In genomic region chr2:52220074-52220473, GRCm38 (mm10) we compare ENCODE assay signal across 11 mouse cellular contexts.
DNase-seq lines count a peak whose midpoint lies in the region; ATAC-seq lines count a peak whose summit lies in the region.
"Had no signal": no experiment of that assay in that cellular context is flagged by ENCODE, and none has a peak within 500 bp of the region (broad histone marks: within the 10 kb centered on the region; RNA-seq: fewer than 3 reads in every experiment).

No protein-coding gene starts in this region.

- no peak for ATAC-seq in kidney, embryonic 16.5 days (ENCODE audit: low FRiP score, low TSS enrichment)
- peak; percentile 74 for ATAC-seq in CD4-positive, CD25-positive, alpha-beta regulatory T cell, adult 4 months
- peak; percentile 45; the same call in 1 of the 2 replicates for ATAC-seq in forebrain, embryonic 16.5 days
- peak; percentile 90 for ATAC-seq in megakaryocyte progenitor cell, adult 5-6 weeks (replicated peaks; ENCODE audit: poor library complexity)
- ATAC-seq in erythroid progenitor cell, adult 5-6 weeks (replicated peaks; ENCODE audit: low FRiP score, poor library complexity, severe bottlenecking), result no peak

- no peak overlapping the region for H3K4me2 ChIP-seq in kidney, embryonic 16.5 days (replicated peaks; ENCODE audit: low read depth, low read length)
- no peak overlapping the region for H3K4me2 ChIP-seq in forebrain, embryonic 16.5 days (ENCODE audit: low read length)
- H3K4me2 ChIP-seq: embryonic facial prominence, embryonic 13.5 days; liver, embryonic 15.5 days; stomach, embryonic 15.5 days had no signal

- no peak overlapping the region for H3K4me3 ChIP-seq in kidney, embryonic 16.5 days (ENCODE audit: low read length)
- H3K4me3 ChIP-seq in forebrain, embryonic 16.5 days (replicated peaks; ENCODE audit: low read length), result no peak overlapping the region
- H3K4me3 ChIP-seq: embryonic facial prominence, embryonic 13.5 days; liver, embryonic 15.5 days; stomach, embryonic 15.5 days had no signal

- no peak overlapping the region for H3K9ac ChIP-seq in kidney, embryonic 16.5 days (replicated peaks; ENCODE audit: low read length)
- H3K9ac ChIP-seq in forebrain, embryonic 16.5 days (replicated peaks; ENCODE audit: low read depth, low read length), result no peak overlapping the region
- H3K9ac ChIP-seq: embryonic facial prominence, embryonic 13.5 days; liver, embryonic 15.5 days; stomach, embryonic 15.5 days had no signal

- H3K4me1 ChIP-seq in kidney, embryonic 16.5 days (ENCODE audit: insufficient read depth, low read length), result no peaks in the 10 kb centered on the region
- H3K4me1 ChIP-seq in forebrain, embryonic 16.5 days (replicated peaks; ENCODE audit: control insufficient read depth, insufficient read depth, low read length), result no peaks in the 10 kb centered on the region
- H3K4me1 ChIP-seq: embryonic facial prominence, embryonic 13.5 days; liver, embryonic 15.5 days; stomach, embryonic 15.5 days had no signal

- 52% methylated on average over 8 of the region's 8 CpGs for WGBS in kidney, embryonic 16.5 days
- WGBS in forebrain, embryonic 16.5 days, result 42% methylated on average over 8 of the region's 8 CpGs

- H3K27me3 ChIP-seq in kidney, embryonic 16.5 days (ENCODE audit: insufficient read depth, low read length), result no peaks in the 10 kb centered on the region
- H3K27me3 ChIP-seq in forebrain, embryonic 16.5 days (replicated peaks; ENCODE audit: control insufficient read depth, insufficient read depth, low read length), result no peaks in the 10 kb centered on the region
- H3K27me3 ChIP-seq: embryonic facial prominence, embryonic 13.5 days; liver, embryonic 15.5 days; stomach, embryonic 15.5 days had no signal

- DNase-seq in kidney, adult 18-20 months, result peak; percentile 5
- peak; percentile 79 for DNase-seq in brain, adult 2 months (ENCODE audit: low read depth, low spot score)
- DNase-seq in spleen, postnatal 4 days (ENCODE audit: low spot score in 2 of 2), result no peak

- no peaks in the 10 kb centered on the region for H3K9me3 ChIP-seq in kidney, embryonic 16.5 days (ENCODE audit: low read length)
- no peaks in the 10 kb centered on the region for H3K9me3 ChIP-seq in forebrain, embryonic 16.5 days (ENCODE audit: control insufficient read depth, low read length)
- H3K9me3 ChIP-seq: embryonic facial prominence, embryonic 13.5 days; liver, embryonic 15.5 days; stomach, embryonic 15.5 days had no signal

- H3K36me3 ChIP-seq in kidney, embryonic 16.5 days (ENCODE audit: insufficient read depth, low read length), result no peaks in the 10 kb centered on the region
- no peaks in the 10 kb centered on the region for H3K36me3 ChIP-seq in forebrain, embryonic 16.5 days (ENCODE audit: control insufficient read depth, insufficient read depth)
- H3K36me3 ChIP-seq: embryonic facial prominence, embryonic 13.5 days; liver, embryonic 15.5 days; stomach, embryonic 15.5 days had no signal

- no peak overlapping the region for H3K27ac ChIP-seq in kidney, embryonic 16.5 days (ENCODE audit: low read length)
- H3K27ac ChIP-seq in forebrain, embryonic 16.5 days (ENCODE audit: low read length), result no peak overlapping the region
- H3K27ac ChIP-seq: embryonic facial prominence, embryonic 13.5 days; liver, embryonic 15.5 days; stomach, embryonic 15.5 days had no signal

Comparison
In these comparisons a context has a peak if more than half of its experiments do, and no peak if none do; other contexts are left out.
1. DNase-seq: peak in kidney, adult 18-20 months (single experiment) and brain, adult 2 months (single experiment); none in spleen, postnatal 4 days (0 of 2).
2. ATAC-seq: peak in CD4-positive, CD25-positive, alpha-beta regulatory T cell, adult 4 months (single experiment), forebrain, embryonic 16.5 days (single experiment) and megakaryocyte progenitor cell, adult 5-6 weeks (single experiment); none in kidney, embryonic 16.5 days (single experiment) and erythroid progenitor cell, adult 5-6 weeks (single experiment).